Mouse (Mus musculus): ENCODE results near the gene Myrfl. TPM values are rescaled to one million over a fixed set of nuclear protein-coding genes. Genes with fewer than 3 reads are reported as not detected.

Myrfl gene
- total RNA-seq, 2 experiments from 2014 or later = 0.12 to 0.39 TPM

GRCm38 (mm10) chr10:116755881-116756581 is 140.7 kb downstream of the Myrfl start:
- DNase-seq = no peak

GRCm38 (mm10) chr10:116754940-116755339 is 141.8 kb downstream of the Myrfl start:
- DNase-seq = no peak

- no peak for DNase-seq
These were observed 145.8 kb downstream of the Myrfl start for GRCm38 (mm10) chr10:116750895-116751294.

- DNase-seq = no peak
These were observed 146.7 kb downstream of the Myrfl start for GRCm38 (mm10) chr10:116750062-116750461.

- no peak for DNase-seq
These were observed 148.0 kb downstream of the Myrfl start for GRCm38 (mm10) chr10:116748681-116749080.

- DNase-seq = no peak
These were observed 150.3 kb downstream of the Myrfl start for GRCm38 (mm10) chr10:116746281-116747011.

- DNase-seq = no peak
These were observed 154.0 kb downstream of the Myrfl start for GRCm38 (mm10) chr10:116742696-116743095.

GRCm38 (mm10) chr10:116742189-116742588 is 154.5 kb downstream of the Myrfl start:
- DNase-seq = no peak

- no peak for DNase-seq
These were observed 155.4 kb downstream of the Myrfl start for GRCm38 (mm10) chr10:116741343-116741742.

- no peak for DNase-seq
These were observed 156.6 kb downstream of the Myrfl start for GRCm38 (mm10) chr10:116740073-116740472.

GRCm38 (mm10) chr10:116738533-116738932 is 158.2 kb downstream of the Myrfl start:
- no peak for DNase-seq

- peak; percentile 85 for DNase-seq
These were observed 161.1 kb downstream of the Myrfl start for GRCm38 (mm10) chr10:116735607-116736006.

- no peak for DNase-seq
These were observed 163.1 kb downstream of the Myrfl start for GRCm38 (mm10) chr10:116733651-116734050.

GRCm38 (mm10) chr10:116730033-116730652 is 166.6 kb downstream of the Myrfl start:
- DNase-seq = no peak

GRCm38 (mm10) chr10:116728860-116729259 is 167.9 kb downstream of the Myrfl start:
- DNase-seq = no peak

- no peak for DNase-seq
These were observed 168.9 kb downstream of the Myrfl start for GRCm38 (mm10) chr10:116727702-116728298.

Other genes starting within 250 kb of the Myrfl start
- 10 to 100 TPM; 41.3 to 49.3 TPM for gene Rab3ip, start 53.9 kb upstream of the Myrfl start, total RNA-seq (2021)
- gene Gm10271, start 75.7 kb upstream of the Myrfl start, total RNA-seq (2021) = not detected
- under 1 TPM; 0.48 to 0.70 TPM for gene Best3, start 89.4 kb upstream of the Myrfl start, total RNA-seq (2021)
- gene Lrrc10, start 148.4 kb upstream of the Myrfl start, total RNA-seq (2021) = not detected
- gene Cct2, start 166.9 kb upstream of the Myrfl start, total RNA-seq (2021) = 100 to 1,000 TPM; 211 to 224 TPM